Mouse (Mus musculus) liver, embryonic 12.5 days (tissue): ENCODE measurements around the gene Pex19. TPM values are rescaled to one million over a fixed set of nuclear protein-coding genes. Genes with fewer than 3 reads are reported as not detected.

Source experiments
- ATAC-seq: fragments of 200-750 bp; cut with Nextera tagmentation; 2 replicates; pipeline ENCODE4 v1.8.0; 2017; ENCODE audit warnings: moderate number of reproducible peaks, mild to moderate bottlenecking, moderate library complexity
- H3K27ac ChIP-seq: fragments of 300-500 bp; sonication (generic); 2 replicates; pipeline ENCODE4 v1.5.1; 2016; ENCODE audit warnings: mild to moderate bottlenecking
- H3K27me3 ChIP-seq: fragments of 300-500 bp; sonication (generic); replicated peaks from 2 replicates; pipeline ENCODE4 v1.6.1; 2016; ENCODE audit warnings: mild to moderate bottlenecking, moderate library complexity
- H3K36me3 ChIP-seq: fragments of 300-500 bp; sonication (generic); 2 replicates; pipeline ENCODE4 v1.6.1; 2016; ENCODE audit warnings: mild to moderate bottlenecking, moderate library complexity
- H3K4me1 ChIP-seq: fragments of 300-500 bp; sonication (generic); 2 replicates; pipeline ENCODE4 v1.6.1; 2016
- H3K4me2 ChIP-seq: fragments of 300-500 bp; sonication (generic); 2 replicates; pipeline ENCODE4 v1.6.1; 2016; ENCODE audit warnings: mild to moderate bottlenecking, moderate library complexity
- H3K4me3 ChIP-seq: fragments of 300-500 bp; sonication (generic); 2 replicates; pipeline ENCODE4 v1.5.1; 2016; ENCODE audit warnings: mild to moderate bottlenecking, moderate library complexity
- H3K9ac ChIP-seq: fragments of 300-500 bp; sonication (generic); 2 replicates; pipeline ENCODE4 v1.6.1; 2016; ENCODE audit warnings: mild to moderate bottlenecking, moderate library complexity
- H3K9me3 ChIP-seq: fragments of 300-500 bp; sonication (generic); replicated peaks from 2 replicates; pipeline ENCODE4 v1.6.1; 2016; ENCODE audit warnings: mild to moderate bottlenecking, moderate library complexity
- WGBS: fragments of 180-500 bp; shearing (Covaris S2); methylation state at CpG from one replicate; pipeline ENCODE4 v1.1.7; 2016; ENCODE audit not compliant: insufficient replicate concordance; 5-methylcytosine and 5-hydroxymethylcytosine counted together
- polyA plus RNA-seq: library from polyadenylated mRNA; unstranded; fragments of >200 nt; fragmentation: Nextera tagmentation; extraction: Ambion mirVana; gene quantifications from 2 replicates; pipeline ENCODE4 v1.2.1, GENCODE M21; 2016

Gene Pex19
- polyA plus RNA-seq, 1 experiment from 2014 or later: 56.8 TPM

- ATAC-seq: no peak
- peaks cover 89% of the 10 kb centered on the region for H3K36me3 ChIP-seq
- H3K4me1 ChIP-seq: no peaks in the 10 kb centered on the region
- H3K4me2 ChIP-seq: no peak overlapping the region
- H3K27me3 ChIP-seq: no peaks in the 10 kb centered on the region
- WGBS: 84% methylated on average over 5 of the region's 5 CpGs
- no peaks in the 10 kb centered on the region for H3K9me3 ChIP-seq
- H3K27ac ChIP-seq: no peak overlapping the region
- no peak overlapping the region for H3K9ac ChIP-seq
- H3K4me3 ChIP-seq: no peak overlapping the region
These were observed 41.4 kb downstream of the Pex19 start for GRCm38 (mm10) chr1:172167911-172168310.

- no peak overlapping the region for H3K4me2 ChIP-seq
- ATAC-seq: no peak
- WGBS: 88% methylated on average over 5 of the region's 5 CpGs
- no peak overlapping the region for H3K9ac ChIP-seq
- no peak overlapping the region for H3K4me3 ChIP-seq
- no peaks in the 10 kb centered on the region for H3K27me3 ChIP-seq
- peaks cover 98% of the 10 kb centered on the region for H3K36me3 ChIP-seq
- no peaks in the 10 kb centered on the region for H3K4me1 ChIP-seq
- no peaks in the 10 kb centered on the region for H3K9me3 ChIP-seq
- H3K27ac ChIP-seq: no peak overlapping the region
These were observed 43.3 kb downstream of the Pex19 start for GRCm38 (mm10) chr1:172169809-172170208.

- Histone ChIP-seq H3K9me3 (no peaks in the 10 kb centered on the region), H3K27ac (no peak overlapping the region), H3K4me2 (no peak overlapping the region), H3K4me1 (no peaks in the 10 kb centered on the region), H3K36me3 (peaks cover 96% of the 10 kb centered on the region), H3K9ac (no peak overlapping the region), H3K27me3 (no peaks in the 10 kb centered on the region), H3K4me3 (no peak overlapping the region)
- ATAC-seq: no peak
- WGBS: 94% methylated on average over 21 of the region's 21 CpGs
These were observed 45.8 kb downstream of the Pex19 start for GRCm38 (mm10) chr1:172172381-172172780.

- Histone ChIP-seq H3K27me3 (no peaks in the 10 kb centered on the region), H3K4me1 (no peaks in the 10 kb centered on the region), H3K9me3 (no peaks in the 10 kb centered on the region), H3K9ac (no peak overlapping the region), H3K4me3 (no peak overlapping the region), H3K36me3 (peaks cover 96% of the 10 kb centered on the region), H3K27ac (no peak overlapping the region), H3K4me2 (no peak overlapping the region)
- no peak for ATAC-seq
- 89% methylated on average over 5 of the region's 5 CpGs for WGBS
These were observed 46.6 kb downstream of the Pex19 start for GRCm38 (mm10) chr1:172173181-172173580.

- peaks cover 95% of the 10 kb centered on the region for H3K36me3 ChIP-seq
- no peaks in the 10 kb centered on the region for H3K9me3 ChIP-seq
- no peak overlapping the region for H3K27ac ChIP-seq
- 84% methylated on average over 7 of the region's 7 CpGs for WGBS
- no peak for ATAC-seq
- H3K4me2 ChIP-seq: no peak overlapping the region
- no peaks in the 10 kb centered on the region for H3K4me1 ChIP-seq
- no peak overlapping the region for H3K4me3 ChIP-seq
- H3K27me3 ChIP-seq: no peaks in the 10 kb centered on the region
- no peak overlapping the region for H3K9ac ChIP-seq
These were observed 51.2 kb downstream of the Pex19 start for GRCm38 (mm10) chr1:172177791-172178190.

- H3K9me3 ChIP-seq: no peaks in the 10 kb centered on the region
- H3K36me3 ChIP-seq: peaks cover 88% of the 10 kb centered on the region
- WGBS: 84% methylated on average over 7 of the region's 7 CpGs
- H3K4me1 ChIP-seq: no peaks in the 10 kb centered on the region
- no peak overlapping the region for H3K9ac ChIP-seq
- no peaks in the 10 kb centered on the region for H3K27me3 ChIP-seq
- H3K4me2 ChIP-seq: no peak overlapping the region
- no peak overlapping the region for H3K4me3 ChIP-seq
- no peak overlapping the region for H3K27ac ChIP-seq
- ATAC-seq: no peak
These were observed 52.5 kb downstream of the Pex19 start for GRCm38 (mm10) chr1:172179102-172179501.

GRCm38 (mm10) chr1:172180881-172181280 lies 54.3 kb downstream of the Pex19 start:
- Histone ChIP-seq H3K27me3 (no peaks in the 10 kb centered on the region), H3K4me3 (no peak overlapping the region), H3K9me3 (no peaks in the 10 kb centered on the region), H3K27ac (no peak overlapping the region), H3K9ac (no peak overlapping the region), H3K36me3 (peaks cover 86% of the 10 kb centered on the region), H3K4me2 (no peak overlapping the region), H3K4me1 (no peaks in the 10 kb centered on the region)
- no peak for ATAC-seq
- 83% methylated on average over 4 of the region's 4 CpGs for WGBS

- H3K9ac ChIP-seq: no peak overlapping the region
- no peaks in the 10 kb centered on the region for H3K27me3 ChIP-seq
- no peak for ATAC-seq
- peaks cover 87% of the 10 kb centered on the region for H3K36me3 ChIP-seq
- no peak overlapping the region for H3K4me2 ChIP-seq
- H3K4me3 ChIP-seq: no peak overlapping the region
- no peaks in the 10 kb centered on the region for H3K4me1 ChIP-seq
- no peaks in the 10 kb centered on the region for H3K9me3 ChIP-seq
- WGBS: 86% methylated on average over 3 of the region's 3 CpGs
- no peak overlapping the region for H3K27ac ChIP-seq
These were observed 55.2 kb downstream of the Pex19 start for GRCm38 (mm10) chr1:172181777-172182176.

GRCm38 (mm10) chr1:172183056-172183455 lies 56.5 kb downstream of the Pex19 start:
- Histone ChIP-seq H3K4me1 (no peaks in the 10 kb centered on the region), H3K27ac (no peak overlapping the region), H3K9me3 (no peaks in the 10 kb centered on the region), H3K4me2 (no peak overlapping the region), H3K4me3 (no peak overlapping the region), H3K36me3 (peaks cover 88% of the 10 kb centered on the region), H3K27me3 (no peaks in the 10 kb centered on the region), H3K9ac (no peak overlapping the region)
- WGBS: 88% methylated on average over 6 of the region's 6 CpGs
- ATAC-seq: 0 out of 2 replicates have a peak, but pooled peaks have one; percentile 52

GRCm38 (mm10) chr1:172183915-172184314 lies 57.4 kb downstream of the Pex19 start:
- H3K4me1 ChIP-seq: no peaks in the 10 kb centered on the region

More at GRCm38 (mm10) chr1:172183915-172184314, 57.4 kb downstream of the Pex19 start:
- H3K4me3 ChIP-seq: no peak overlapping the region
- peaks cover 88% of the 10 kb centered on the region for H3K36me3 ChIP-seq
- H3K27ac ChIP-seq: no peak overlapping the region
- no peak overlapping the region for H3K9ac ChIP-seq
- H3K27me3 ChIP-seq: no peaks in the 10 kb centered on the region
- no peaks in the 10 kb centered on the region for H3K9me3 ChIP-seq
- no peak for ATAC-seq
- no peak overlapping the region for H3K4me2 ChIP-seq

Other genes with a start within 250 kb of the Pex19 start
- not detected in 2 replicates for gene Gm10521, start 231.1 kb upstream of the Pex19 start, polyA plus RNA-seq
- 0.17 and 0.20 TPM in 2 replicates for gene Slamf6, start 209.2 kb upstream of the Pex19 start, polyA plus RNA-seq
- 2.3 and 2.6 TPM in 2 replicates for gene Vangl2, start 98.3 kb upstream of the Pex19 start, polyA plus RNA-seq
- not detected in 2 replicates for gene Nhlh1, start 69.2 kb upstream of the Pex19 start, polyA plus RNA-seq
- 92.8 and 96.5 TPM in 2 replicates for gene Copa, start 44.2 kb upstream of the Pex19 start, polyA plus RNA-seq
- 45.6 and 47.8 TPM in 2 replicates for gene Ncstn, start 44.0 kb upstream of the Pex19 start, polyA plus RNA-seq
- gene Dcaf8, start 21.3 kb downstream of the Pex19 start, polyA plus RNA-seq: 77.8 and 82.3 TPM in 2 replicates
- 25.7 and 26.0 TPM in 2 replicates for gene Pea15a, start 80.0 kb downstream of the Pex19 start, polyA plus RNA-seq
- gene Casq1, start 93.1 kb downstream of the Pex19 start, polyA plus RNA-seq: 0.08 and 0.32 TPM in 2 replicates
- gene Atp1a4, start 131.7 kb downstream of the Pex19 start, polyA plus RNA-seq: not detected in 2 replicates
- gene Igsf8, start 134.9 kb downstream of the Pex19 start, polyA plus RNA-seq: 19.0 and 20.5 TPM in 2 replicates
- gene Atp1a2, start 171.3 kb downstream of the Pex19 start, polyA plus RNA-seq: 0.24 and 0.36 TPM in 2 replicates
- gene Kcnj9, start 202.6 kb downstream of the Pex19 start, polyA plus RNA-seq: not detected in 2 replicates
- 0.02 and 0.07 TPM in 2 replicates for gene Kcnj10, start 214.5 kb downstream of the Pex19 start, polyA plus RNA-seq
- 4.3 TPM in 2 replicates for gene Pigm, start 249.8 kb downstream of the Pex19 start, polyA plus RNA-seq